Mouse (Mus musculus): Measurements from ENCODE around the gene Mef2b.

The Mef2b gene

GRCm38 (mm10) chr8:70134931-70135330 is 4.6 kb upstream of the Mef2b start:
- DNase-seq = no peak

- no peak for DNase-seq
Measured at GRCm38 (mm10) chr8:70136591-70136990, 2.9 kb upstream of the Mef2b start.

- no peak for DNase-seq
Measured at GRCm38 (mm10) chr8:70137890-70138289, 1.6 kb upstream of the Mef2b start.

DNA sequence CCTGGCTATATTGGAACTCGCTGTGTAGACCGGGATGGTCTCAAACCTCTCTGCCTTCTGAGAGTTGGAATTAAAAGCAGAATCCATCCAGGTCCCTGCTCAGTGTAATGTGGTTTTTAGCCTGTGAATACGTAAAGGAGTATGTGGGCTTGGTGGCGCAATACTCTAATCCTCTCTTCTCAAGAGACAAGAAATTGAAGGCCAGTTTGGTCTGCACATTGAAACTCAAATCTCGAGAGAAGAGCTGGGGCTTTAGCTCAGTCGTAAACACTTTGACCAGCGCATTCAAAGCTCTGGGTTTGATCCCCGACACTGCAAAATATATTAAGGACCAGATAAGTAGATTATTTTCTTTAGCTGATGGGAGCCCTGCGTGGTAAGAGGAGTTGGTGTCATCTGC is 470 bp downstream of the Mef2b start:
- no peak for DNase-seq

- DNase-seq = no peak
Measured at GRCm38 (mm10) chr8:70147678-70148607, 8.4 kb downstream of the Mef2b start.

DNA sequence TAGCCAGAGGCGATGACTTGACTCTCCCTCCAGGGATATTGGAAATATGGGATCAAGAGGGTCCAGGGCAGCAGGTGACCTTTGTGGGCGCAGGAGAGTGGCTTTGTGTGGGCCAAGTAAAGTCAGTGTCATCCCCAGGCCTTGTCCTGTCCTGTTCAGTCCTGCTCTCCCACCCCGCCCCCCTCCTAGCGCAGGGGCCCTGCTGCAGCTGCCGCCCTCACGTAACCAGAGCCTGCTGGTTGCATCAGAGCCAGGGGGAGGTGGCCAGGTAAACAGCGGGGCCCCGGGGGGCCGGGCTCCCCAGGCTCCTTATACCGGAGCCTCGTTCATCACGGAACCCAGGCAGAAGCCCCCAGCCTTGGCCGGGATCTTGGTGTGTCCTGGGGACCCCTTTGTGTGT is 10.6 kb downstream of the Mef2b start:
- DNase-seq = no peak

DNA sequence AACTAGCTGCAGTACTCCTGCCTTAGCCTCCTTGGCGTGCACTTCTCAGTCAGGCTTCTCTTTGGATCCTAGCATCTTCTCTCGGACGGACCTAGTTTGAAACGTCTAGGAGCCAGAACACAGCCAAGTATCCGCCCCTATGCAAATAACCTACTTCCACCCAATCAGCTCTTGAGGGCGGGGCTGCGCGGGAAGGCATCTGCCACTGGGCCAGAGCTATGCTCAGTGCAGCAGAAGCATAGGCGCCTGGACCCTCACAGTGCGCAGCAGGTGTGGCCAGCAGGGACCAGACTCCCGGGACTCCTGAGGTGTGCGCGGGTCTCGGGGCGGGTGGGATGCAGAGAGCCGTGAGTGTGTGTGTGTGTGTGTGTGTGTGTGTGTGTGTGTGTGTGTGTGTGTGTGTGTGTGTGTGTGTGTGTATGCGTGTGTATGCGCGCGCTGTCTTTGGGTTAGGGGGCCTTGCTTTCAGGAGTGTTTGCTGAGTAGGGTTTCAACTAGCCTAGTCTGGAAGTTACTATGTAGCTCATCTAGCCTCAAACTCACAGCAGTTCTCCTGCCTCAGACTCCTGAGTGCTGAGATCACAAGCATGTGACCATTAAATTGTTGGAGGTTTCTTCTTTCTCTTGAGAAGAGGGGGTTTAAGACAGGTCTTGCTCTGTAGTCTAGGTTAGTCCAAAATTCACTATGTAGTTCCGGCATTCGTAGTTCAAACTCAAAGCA is 13.2 kb downstream of the Mef2b start:
- DNase-seq = peak; percentile 42 to 68

DNA sequence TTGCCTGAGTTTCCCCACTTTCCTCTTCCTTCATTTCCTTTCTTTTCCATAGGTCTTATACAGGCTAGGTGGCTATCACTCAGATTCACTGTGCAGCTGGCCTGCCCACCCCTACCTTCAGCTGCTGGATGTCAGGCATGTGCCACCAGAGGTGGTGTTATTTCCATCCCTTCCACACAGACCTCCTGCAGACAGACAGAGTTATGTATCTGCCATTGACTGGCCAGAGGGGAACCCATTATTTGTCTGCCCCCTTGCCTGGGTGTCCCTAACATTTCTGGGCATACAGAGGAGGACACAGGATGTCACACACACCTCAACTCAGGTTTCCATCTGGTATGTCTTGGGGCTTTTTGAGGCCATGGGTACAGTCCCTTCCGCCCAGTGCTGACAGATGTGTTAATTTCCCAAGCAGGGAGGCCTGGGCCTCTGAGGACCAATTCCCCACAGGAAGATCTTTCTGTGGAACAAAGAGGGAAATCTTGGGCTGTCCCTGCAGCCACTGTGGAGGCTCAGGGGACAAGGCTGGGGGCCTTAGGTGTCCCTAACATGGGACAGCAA is 17.8 kb downstream of the Mef2b start:
- no peak for DNase-seq

GRCm38 (mm10) chr8:70158069-70158853 is 18.8 kb downstream of the Mef2b start:
- peak; percentile 58 to 70 for DNase-seq

GRCm38 (mm10) chr8:70159211-70159610 is 19.7 kb downstream of the Mef2b start:
- no peak for DNase-seq

DNA sequence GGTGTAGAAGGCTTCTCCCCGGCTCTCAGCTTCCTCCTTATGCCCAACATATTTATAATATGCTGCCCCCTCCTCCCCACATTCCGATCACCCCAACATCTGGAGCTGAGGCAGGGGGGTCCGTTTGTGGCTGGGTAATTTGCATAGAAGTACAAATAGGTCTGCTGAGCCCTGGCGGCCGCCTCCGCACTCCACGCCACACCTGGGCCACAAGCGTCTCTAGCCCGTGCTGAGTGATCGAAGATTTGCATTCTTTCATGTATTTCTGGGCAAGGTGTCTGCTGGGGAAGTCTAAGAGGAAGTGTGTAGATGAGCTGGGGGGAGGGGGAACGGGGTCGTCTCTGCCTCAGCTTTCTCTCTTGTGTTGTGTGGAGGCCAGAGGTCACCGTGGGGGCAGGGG is 20.5 kb downstream of the Mef2b start:
- no peak for DNase-seq

- no peak for DNase-seq
Measured at GRCm38 (mm10) chr8:70163316-70163715, 23.8 kb downstream of the Mef2b start.

DNA sequence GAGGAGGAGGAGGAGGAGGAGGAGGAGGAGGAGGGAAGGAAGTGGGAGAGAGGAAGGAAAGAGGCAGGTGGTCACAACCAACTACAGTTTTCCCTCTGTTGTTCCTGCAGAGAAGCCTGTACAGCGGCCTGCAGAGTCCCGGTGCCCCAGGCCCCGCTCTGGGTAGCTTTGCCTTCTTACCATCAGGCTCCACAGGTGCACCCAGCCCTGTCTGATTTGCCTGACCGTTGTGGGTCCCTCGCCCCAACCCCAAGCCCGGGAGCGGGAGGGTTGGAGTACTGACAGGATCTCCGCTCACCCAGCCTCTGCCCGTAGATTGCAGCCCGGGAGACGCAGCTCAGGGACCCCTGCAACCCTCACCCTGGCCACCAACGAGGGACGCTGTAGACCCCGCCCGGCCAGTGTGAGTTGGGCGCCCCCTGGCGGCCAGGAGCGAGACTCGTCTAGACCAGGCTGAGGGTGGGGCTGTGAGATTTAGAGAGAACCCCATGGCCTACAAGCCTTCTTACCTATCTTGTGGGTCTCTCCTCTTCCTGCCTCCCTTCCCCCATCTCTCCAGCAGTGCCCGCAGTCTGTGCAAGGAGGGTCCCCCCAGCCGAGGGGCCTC is 27.1 kb downstream of the Mef2b start:
- DNase-seq = peak; percentile 75 to 86

DNA sequence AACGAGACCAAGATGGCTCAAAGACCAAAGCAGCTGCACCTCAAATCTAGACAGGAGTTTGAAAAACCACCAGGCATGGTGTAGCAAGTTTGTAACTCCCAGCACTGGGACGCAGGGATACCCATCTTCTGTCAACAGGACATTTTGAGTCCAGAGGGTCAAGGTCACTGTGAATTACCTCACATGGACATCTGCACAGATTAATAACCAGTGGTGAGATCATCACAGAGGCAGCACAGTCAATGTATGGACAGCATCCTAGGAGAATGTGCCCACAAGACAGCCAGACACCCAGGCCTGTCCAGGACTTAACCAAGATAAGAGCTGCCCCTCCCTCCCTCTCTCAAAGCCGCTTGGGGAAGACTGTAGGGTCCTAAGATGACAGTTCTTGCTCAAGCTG is 30.6 kb downstream of the Mef2b start:
- DNase-seq = no peak

DNA sequence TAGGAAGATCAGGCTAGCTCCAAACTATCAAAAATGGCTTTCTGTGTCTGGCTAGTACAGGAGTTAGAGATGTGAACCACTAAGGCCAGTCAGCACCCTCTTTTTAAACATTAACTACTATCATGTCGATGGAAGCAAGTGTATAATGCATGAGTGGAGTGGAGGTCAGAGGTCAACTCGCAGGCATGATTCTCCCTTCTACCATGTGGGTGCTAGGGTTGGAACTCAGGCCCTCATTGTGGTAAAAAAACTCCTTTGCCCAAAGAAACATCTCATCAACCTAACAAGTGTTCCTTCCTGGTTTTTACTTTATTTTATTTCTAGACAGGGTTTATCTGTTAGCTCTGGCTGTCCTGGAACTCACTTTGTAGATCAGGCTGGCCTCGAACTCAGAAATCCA is 31.2 kb downstream of the Mef2b start:
- DNase-seq = no peak

DNA sequence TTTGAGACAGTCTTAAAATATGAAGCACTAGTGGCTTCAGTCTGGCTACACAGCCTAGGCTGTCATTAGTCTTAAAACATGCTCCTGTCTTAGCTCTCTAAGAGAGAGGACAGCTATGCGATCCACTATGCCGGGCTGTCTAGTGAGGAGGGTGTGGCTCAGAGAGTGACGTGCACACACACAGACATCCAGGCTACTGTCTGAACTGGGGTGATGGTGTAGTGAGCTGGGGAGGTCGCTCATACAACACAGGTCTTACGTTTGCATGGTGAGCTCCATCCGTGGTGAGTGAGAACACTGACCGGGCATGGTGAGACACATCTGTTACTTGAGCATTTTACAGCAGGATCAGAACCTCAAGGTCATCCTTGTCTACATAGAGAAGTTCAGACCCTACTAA is 31.7 kb downstream of the Mef2b start:
- no peak for DNase-seq

GRCm38 (mm10) chr8:70172043-70172681 is 32.7 kb downstream of the Mef2b start, which contains the start of gene Tmem161a:
Gene Tmem161a, plus strand, starts transcription at chr8:70172356.
- peak; percentile 88 to 92 for DNase-seq

GRCm38 (mm10) chr8:70173320-70173719 is 33.8 kb downstream of the Mef2b start:
- DNase-seq = no peak

DNA sequence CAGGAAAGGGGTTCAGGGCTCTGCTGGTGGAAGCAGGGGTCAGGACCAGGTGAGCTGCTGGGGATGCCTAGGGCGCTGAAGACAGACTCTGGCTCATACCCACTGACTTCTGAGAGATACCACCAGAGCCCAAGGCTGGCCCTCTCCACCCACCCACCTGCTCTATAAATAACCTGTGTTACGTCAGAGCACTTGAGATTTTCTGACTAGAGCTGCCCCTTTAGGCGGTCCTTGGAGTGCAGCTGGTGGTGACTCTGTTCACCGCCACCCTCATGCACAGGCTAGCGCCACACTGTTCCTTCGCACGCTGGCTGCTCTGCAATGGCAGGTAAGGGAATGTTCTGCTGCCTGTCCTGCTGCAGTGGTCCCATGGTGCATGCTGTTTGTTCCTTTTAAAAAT is 34.6 kb downstream of the Mef2b start:
- no peak for DNase-seq

GRCm38 (mm10) chr8:70178231-70178630 is 38.7 kb downstream of the Mef2b start:
- DNase-seq = no peak

DNA sequence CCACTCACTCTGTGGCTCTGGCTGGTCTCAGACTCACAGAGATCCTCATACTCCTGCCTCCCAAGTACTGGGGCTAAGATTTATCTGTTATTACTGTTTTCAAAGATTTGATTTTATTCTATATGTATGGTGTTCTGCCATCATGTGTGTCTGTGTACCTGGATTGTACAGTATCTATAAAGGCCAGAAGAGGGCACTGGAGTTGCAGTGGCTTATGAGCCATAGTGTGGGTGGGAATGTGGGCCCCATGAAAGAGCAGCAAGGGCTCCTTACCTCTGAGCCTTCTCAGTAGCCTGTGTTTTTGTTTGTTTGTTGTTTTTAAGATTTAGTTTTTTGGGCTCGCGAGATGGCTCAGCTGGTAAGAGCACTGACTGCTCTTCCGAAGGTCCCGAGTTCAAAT is 39.6 kb downstream of the Mef2b start:
- DNase-seq = no peak

Measured in cerebellum, postnatal 25 days (tissue).